Mouse (Mus musculus) CH12.LX (cell line): Measurements from ENCODE around the gene Afg3l1. TPM values are rescaled to one million over a fixed set of nuclear protein-coding genes. Genes with fewer than 3 reads are reported as not detected.

Experiments
- DNase-seq: peaks from one replicate; pipeline ENCODE4 v3.0.0-alpha.2; 2013; ENCODE audit errors: extremely low read depth
- H3K27ac ChIP-seq: 2 replicates; pipeline ENCODE4 v1.5.1; 2012; ENCODE audit warnings: low read depth, mild to moderate bottlenecking, control low read depth, moderate library complexity; ENCODE audit not compliant: insufficient read depth
- H3K27me3 ChIP-seq: replicated peaks from 2 replicates; pipeline ENCODE3; 2012; ENCODE audit warnings: inconsistent platforms
- H3K36me3 ChIP-seq, 2 experiments: replicated peaks in 1 of 2; 2 replicates each; pipeline versions ENCODE3 to v1.6.1; 2012; ENCODE audit warnings: inconsistent platforms in 1 of 2, low read length in 1 of 2, mild to moderate bottlenecking in 1 of 2, mixed read lengths in 1 of 2, moderate library complexity in 1 of 2; ENCODE audit not compliant: control insufficient read depth in 1 of 2, insufficient read depth in 1 of 2
- H3K4me1 ChIP-seq, 2 experiments: 2 replicates each; pipeline ENCODE4 v1.6.1; 2012; ENCODE audit warnings: inconsistent platforms in 1 of 2, moderate library complexity in 1 of 2; ENCODE audit not compliant: insufficient read depth in 2 of 2, control insufficient read depth in 1 of 2
- H3K4me2 ChIP-seq: 2 replicates; pipeline ENCODE4 v1.6.1; 2012; ENCODE audit warnings: low read depth, mild to moderate bottlenecking, control low read depth; ENCODE audit not compliant: poor library complexity, insufficient read depth, severe bottlenecking
- H3K4me3 ChIP-seq, 3 experiments: fragments of 150-350 bp in 1 of 3; sonication (generic) in 1 of 3; replicated peaks in 1 of 3; 2 replicates each; pipeline versions ENCODE3 to v1.5.1; 2011 to 2012; ENCODE audit warnings: low read depth in 2 of 3, low read length in 2 of 3, mild to moderate bottlenecking in 2 of 3, moderate library complexity in 2 of 3, control low read depth in 1 of 3, improper control_type of control experiment in 1 of 3, inconsistent platforms in 1 of 3, mixed read lengths in 1 of 3; ENCODE audit not compliant: poor library complexity in 1 of 3
- H3K79me2 ChIP-seq: replicated peaks from 2 replicates; pipeline ENCODE4 v1.6.1; 2012; ENCODE audit warnings: mild to moderate bottlenecking, moderate library complexity; ENCODE audit not compliant: control insufficient read depth, poor library complexity, insufficient read depth, severe bottlenecking; ENCODE audit errors: extremely low read depth
- H3K9ac ChIP-seq: 2 replicates; pipeline ENCODE4 v1.6.1; 2012; ENCODE audit warnings: low read depth, mild to moderate bottlenecking, control low read depth, moderate library complexity; ENCODE audit not compliant: insufficient read depth
- H3K9me3 ChIP-seq: replicated peaks from 2 replicates; pipeline ENCODE3; 2012; ENCODE audit warnings: low read length, inconsistent platforms, mixed read lengths
- CHD2 ChIP-seq: IDR thresholded peaks from 2 replicates; pipeline ENCODE4 v1.6.1; 2011; ENCODE audit warnings: low read length, improper control_type of control experiment
- CTCF ChIP-seq, 2 experiments: IDR thresholded peaks in 1 of 2; conservative IDR thresholded peaks in 1 of 2; 2 replicates each; pipeline ENCODE4 v1.5.1; 2011 to 2012; ENCODE audit warnings: low read depth in 2 of 2, low read length in 2 of 2, improper control_type of control experiment in 1 of 2, inconsistent platforms in 1 of 2, mild to moderate bottlenecking in 1 of 2, moderate library complexity in 1 of 2
- GABPA ChIP-seq: IDR thresholded peaks from 2 replicates; pipeline ENCODE4 v1.6.1; 2012; ENCODE audit warnings: low read depth, low read length, improper control_type of control experiment, inconsistent platforms; ENCODE audit not compliant: insufficient replicate concordance
- HCFC1 ChIP-seq: IDR thresholded peaks from 2 replicates; pipeline ENCODE4 v1.6.1; 2012; ENCODE audit warnings: low read depth, mild to moderate bottlenecking, inconsistent platforms, low read length, improper control_type of control experiment
- IRF4 ChIP-seq: IDR thresholded peaks from 2 replicates; pipeline ENCODE4 v1.6.1; 2014; ENCODE audit warnings: low read depth, mild to moderate bottlenecking, inconsistent platforms, low read length, improper control_type of control experiment
- JUND ChIP-seq: conservative IDR thresholded peaks from 2 replicates; pipeline ENCODE4 v1.6.1; 2011; ENCODE audit warnings: low read depth, low read length, improper control_type of control experiment
- MAFK ChIP-seq: IDR thresholded peaks from 2 replicates; pipeline ENCODE4 v1.6.1; 2011; ENCODE audit warnings: low read length, improper control_type of control experiment; ENCODE audit not compliant: insufficient replicate concordance
- MAX ChIP-seq: IDR thresholded peaks from 2 replicates; pipeline ENCODE4 v1.6.1; 2011; ENCODE audit warnings: low read length, improper control_type of control experiment
- MYC ChIP-seq: IDR thresholded peaks from 2 replicates; pipeline ENCODE4 v1.6.1; 2011; ENCODE audit warnings: low read depth, mild to moderate bottlenecking, improper control_type of control experiment, low read length
- NELFE ChIP-seq: IDR thresholded peaks from 2 replicates; pipeline ENCODE4 v1.6.1; 2011; ENCODE audit warnings: low read depth, low read length, improper control_type of control experiment
- NRF1 ChIP-seq: IDR thresholded peaks from 2 replicates; pipeline ENCODE4 v1.6.1; 2014; ENCODE audit warnings: low read depth, mild to moderate bottlenecking, inconsistent platforms, low read length, improper control_type of control experiment, moderate library complexity
- RAD21 ChIP-seq: IDR thresholded peaks from 2 replicates; pipeline ENCODE4 v1.6.1; 2011; ENCODE audit warnings: low read depth, mild to moderate bottlenecking, low read length, improper control_type of control experiment, moderate library complexity
- RCOR1 ChIP-seq: conservative IDR thresholded peaks from 2 replicates; pipeline ENCODE4 v1.6.1; 2012; ENCODE audit warnings: low read depth, mild to moderate bottlenecking, inconsistent platforms, low read length, improper control_type of control experiment
- SMC3 ChIP-seq: IDR thresholded peaks from 2 replicates; pipeline ENCODE4 v1.6.1; 2011; ENCODE audit warnings: low read depth, low read length, improper control_type of control experiment
- TBP ChIP-seq: conservative IDR thresholded peaks from 2 replicates; pipeline ENCODE4 v1.6.1; 2011; ENCODE audit warnings: low read depth, low read length, improper control_type of control experiment
- USF1 ChIP-seq: IDR thresholded peaks from 2 replicates; pipeline ENCODE4 v1.6.1; 2014; ENCODE audit warnings: low read depth, mild to moderate bottlenecking, inconsistent platforms, low read length, improper control_type of control experiment
- USF2 ChIP-seq: conservative IDR thresholded peaks from 2 replicates; pipeline ENCODE4 v1.6.1; 2011; ENCODE audit warnings: low read depth, low read length, improper control_type of control experiment
- dilution Hi-C: fragments of 300-500 bp; cut with MboI; formaldehyde crosslinking; loops from 2 replicates; pipeline ENCODE4 v1.14.3; 2020; ENCODE audit warnings: low sequenced_read_pairs; ENCODE audit not compliant: extremely low pct_unique_long_range_greater_than_20kb, extremely low pct_ligation_motif_present
- in situ Hi-C: fragments of 300-500 bp; cut with MboI; formaldehyde crosslinking; loops from 3 replicates; pipeline ENCODE4 v1.14.3; 2019; ENCODE audit warnings: low sequenced_read_pairs, low pct_ligation_motif_present, low pct_unique_long_range_greater_than_20kb, mixed read lengths
- polyA plus RNA-seq: library from polyadenylated mRNA; unstranded; fragments of >175 nt; gene quantifications from 2 replicates; pipeline ENCODE4 v1.2.1, GENCODE M21; 2012; ENCODE audit warnings: low read depth; ENCODE audit not compliant: insufficient read length
- total RNA-seq, 2 experiments: library from RNA; depleted of rRNA; stranded (reverse); fragments of 300-350 nt in 1 of 2; fragments of >200 nt in 1 of 2; gene quantifications; 2 replicates each; pipeline ENCODE4 v1.2.3; 2012 to 2014

Afg3l1 gene
- total and polyA plus RNA-seq, 3 experiments, result 20.3 to 47.6 (median 36.0) TPM

- no peak overlapping the region for H3K27ac ChIP-seq
- in situ Hi-C loops (no loop called here), dilution Hi-C loops (no loop called here)
- H3K36me3 ChIP-seq, result peaks cover 55 to 70% of the 10 kb centered on the region in 2 experiments
- peak in 1 of 2 experiments; percentile 35; a peak in 1 of 4 replicates for TF ChIP-seq CTCF (conservative IDR thresholded peaks at IDR 0.05 in 1 of 2, IDR thresholded peaks at IDR 0.05 in 1 of 2; ENCODE audit: low read depth in 2 of 2, low read length in 2 of 2)
- no peak for TF ChIP-seq CHD2
- TF ChIP-seq RAD21, result peak; percentile 14
- H3K9ac ChIP-seq, result no peak overlapping the region
- peaks cover 29% of the 10 kb centered on the region for H3K79me2 ChIP-seq
- no peaks in the 10 kb centered on the region for H3K9me3 ChIP-seq
- H3K4me2 ChIP-seq, result no peak overlapping the region
- peaks cover 2 to 15% of the 10 kb centered on the region in 2 experiments; a peak in 2 of 4 replicates for H3K4me1 ChIP-seq
- H3K4me3 ChIP-seq, result no peak overlapping the region
- DNase-seq, result no peak
- H3K27me3 ChIP-seq, result no peaks in the 10 kb centered on the region
These were observed 4.9 kb downstream of the Afg3l1 start for GRCm38 (mm10) chr8:123482627-123483026.

GRCm38 (mm10) chr8:123491280-123492075 is 13.8 kb downstream of the Afg3l1 start:
- in situ Hi-C loops (no loop called here), dilution Hi-C loops (no loop called here)
- Histone ChIP-seq H3K27ac (no peak overlapping the region), H3K9me3 (no peaks in the 10 kb centered on the region), H3K27me3 (no peaks in the 10 kb centered on the region), H3K79me2 (no peaks in the 10 kb centered on the region), H3K4me2 (no peak overlapping the region), H3K9ac (no peak overlapping the region), H3K4me1 (no peaks in the 10 kb centered on the region), H3K36me3 (peaks cover 83 to 95% of the 10 kb centered on the region in 2 experiments), H3K4me3 (no peak overlapping the region)
- TF ChIP-seq CHD2, result no peak
- TF ChIP-seq MYC, result no peak
- no peak for TF ChIP-seq TBP
- no peak for TF ChIP-seq USF2
- TF ChIP-seq MAX, result no peak
- TF ChIP-seq USF1, result no peak
- no peak for TF ChIP-seq HCFC1
- no peak for TF ChIP-seq NELFE
- no peak for DNase-seq

- Histone ChIP-seq H3K4me3 (no peak overlapping the region), H3K9me3 (no peaks in the 10 kb centered on the region), H3K27ac (no peak overlapping the region), H3K4me1 (no peaks in the 10 kb centered on the region), H3K27me3 (no peaks in the 10 kb centered on the region), H3K4me2 (no peak overlapping the region), H3K9ac (no peak overlapping the region), H3K79me2 (no peaks in the 10 kb centered on the region), H3K36me3 (peaks cover 79 to 96% of the 10 kb centered on the region in 2 experiments)
- dilution Hi-C loops (no loop called here), in situ Hi-C loops (no loop called here)
- no peak for DNase-seq
- TF ChIP-seq NRF1, result no peak
- no peak for TF ChIP-seq CTCF (conservative IDR thresholded peaks at IDR 0.05 in 1 of 2, IDR thresholded peaks at IDR 0.05 in 1 of 2; ENCODE audit: low read depth in 2 of 2, low read length in 2 of 2)
- no peak for TF ChIP-seq CHD2
- no peak for TF ChIP-seq RCOR1
- TF ChIP-seq NELFE, result no peak
- no peak for TF ChIP-seq IRF4
- no peak for TF ChIP-seq JUND
- TF ChIP-seq GABPA, result no peak
- no peak for TF ChIP-seq MAFK
- no peak for TF ChIP-seq SMC3
These were observed 15.2 kb downstream of the Afg3l1 start for GRCm38 (mm10) chr8:123492898-123493297.
